In genomic region chr1:180175167-180175566, GRCm38 (mm10) we compare ENCODE assay signal across 8 mouse cellular contexts. TPM values are rescaled to one million over a fixed set of nuclear protein-coding genes. Genes with fewer than 3 reads are reported as not detected.
DNase-seq lines count a peak whose midpoint lies in the region; ATAC-seq and TF ChIP-seq lines count a peak whose summit lies in the region.
"Had no signal": no experiment of that assay in that cellular context is flagged by ENCODE, and none has a peak within 500 bp of the region (broad histone marks: within the 10 kb centered on the region; RNA-seq: fewer than 3 reads in every experiment).

No protein-coding gene starts in this region.

- no peaks in the 10 kb centered on the region for H3K36me3 ChIP-seq in limb, embryonic 14.5 days (ENCODE audit: control insufficient read depth, insufficient read depth, low read length)
- no peaks in the 10 kb centered on the region for H3K36me3 ChIP-seq in limb, embryonic 10.5 days
- H3K36me3 ChIP-seq in neural tube, embryonic 11.5 days (ENCODE audit: control insufficient read depth, insufficient read depth, low read length), result no peaks in the 10 kb centered on the region
- H3K36me3 ChIP-seq: embryonic facial prominence, embryonic 13.5 days had no signal

- H3K9ac ChIP-seq in limb, embryonic 14.5 days (ENCODE audit: low read depth, low read length, severe bottlenecking), result no peak overlapping the region
- H3K9ac ChIP-seq in neural tube, embryonic 11.5 days (ENCODE audit: low read length), result no peak overlapping the region

- TF ChIP-seq POLR2A in limb, embryonic 14.5 days (IDR thresholded peaks at IDR 0.05; ENCODE audit: borderline replicate concordance, extremely low read depth, insufficient read depth, insufficient read length), result no peak

- H3K27me3 ChIP-seq in limb, embryonic 14.5 days (ENCODE audit: control insufficient read depth, insufficient read depth, low read length), result no peaks in the 10 kb centered on the region
- no peaks in the 10 kb centered on the region for H3K27me3 ChIP-seq in limb, embryonic 10.5 days (ENCODE audit: low read depth, poor library complexity, severe bottlenecking)
- no peaks in the 10 kb centered on the region for H3K27me3 ChIP-seq in neural tube, embryonic 11.5 days (ENCODE audit: control insufficient read depth, insufficient read depth, low read length)
- H3K27me3 ChIP-seq: embryonic facial prominence, embryonic 13.5 days had no signal

- ATAC-seq in limb, embryonic 14.5 days (ENCODE audit: low FRiP score, low read depth), result no peak
- no peak for ATAC-seq in neural tube, embryonic 11.5 days (ENCODE audit: insufficient read depth, low FRiP score, low TSS enrichment)

- H3K9me3 ChIP-seq in limb, embryonic 14.5 days (ENCODE audit: control insufficient read depth, low read length), result no peaks in the 10 kb centered on the region
- H3K9me3 ChIP-seq in limb, embryonic 10.5 days (replicated peaks), result no peaks in the 10 kb centered on the region
- no peaks in the 10 kb centered on the region for H3K9me3 ChIP-seq in neural tube, embryonic 11.5 days (ENCODE audit: control insufficient read depth, low read length)
- H3K9me3 ChIP-seq: embryonic facial prominence, embryonic 13.5 days had no signal

- 33% methylated on average over 3 of the region's 3 CpGs for WGBS in limb, embryonic 14.5 days
- 36% methylated on average over 3 of the region's 3 CpGs for WGBS in limb, embryonic 10.5 days
- 35% methylated on average over 3 of the region's 3 CpGs for whole genome bisulfite sequencing in neural tube, embryonic 11.5 days

- no peak overlapping the region for H3K4me3 ChIP-seq in limb, embryonic 14.5 days (replicated peaks; ENCODE audit: low read length)
- H3K4me3 ChIP-seq in limb, embryonic 10.5 days, result no peak overlapping the region
- H3K4me3 ChIP-seq in neural tube, embryonic 11.5 days (ENCODE audit: low read depth, low read length), result no peak overlapping the region
- H3K4me3 ChIP-seq: embryonic facial prominence, embryonic 13.5 days had no signal

- peak; percentile 36 for DNase-seq in limb, embryonic 14.5 days (ENCODE audit: low spot score)
- DNase-seq in limb, embryonic 10.5 days (ENCODE audit: low spot score), result no peak
- peak; percentile 66 for DNase-seq in MN1 (ENCODE audit: low spot score)
- DNase-seq in embryo, embryonic 10 days (ENCODE audit: low spot score), result peak; percentile 74
- peak; percentile 32 for DNase-seq in neural tube, embryonic 11.5 days (ENCODE audit: low spot score)
- no peak for DNase-seq in frontal cortex, postnatal 14 days (ENCODE audit: low spot score in 2 of 2)
- DNase-seq in urinary bladder, postnatal 4 days (ENCODE audit: low spot score in 2 of 2), result no peak

- no peak overlapping the region for H3K27ac ChIP-seq in limb, embryonic 14.5 days (replicated peaks; ENCODE audit: low read depth, low read length)
- no peak overlapping the region for H3K27ac ChIP-seq in limb, embryonic 10.5 days
- no peak overlapping the region for H3K27ac ChIP-seq in neural tube, embryonic 11.5 days (ENCODE audit: low read depth, low read length)
- H3K27ac ChIP-seq: embryonic facial prominence, embryonic 13.5 days had no signal

- H3K4me1 ChIP-seq in limb, embryonic 14.5 days (ENCODE audit: control insufficient read depth, insufficient read depth, low read length), result no peaks in the 10 kb centered on the region
- no peaks in the 10 kb centered on the region for H3K4me1 ChIP-seq in limb, embryonic 10.5 days
- no peaks in the 10 kb centered on the region for H3K4me1 ChIP-seq in neural tube, embryonic 11.5 days (ENCODE audit: control insufficient read depth, insufficient read depth, low read length)
- H3K4me1 ChIP-seq: embryonic facial prominence, embryonic 13.5 days had no signal

- H3K4me2 ChIP-seq in limb, embryonic 14.5 days (replicated peaks; ENCODE audit: low read depth, low read length, severe bottlenecking), result no peak overlapping the region
- no peak overlapping the region for H3K4me2 ChIP-seq in neural tube, embryonic 11.5 days (ENCODE audit: low read depth)
- H3K4me2 ChIP-seq: embryonic facial prominence, embryonic 13.5 days had no signal

RNA-seq across cellular contexts. Expression of gene Coq8a, which starts 24.2 kb away (rescaled TPM):
- 4.3 and 6.3 TPM in 2 replicates for polyA plus RNA-seq in limb, embryonic 14.5 days (2012; rRNA removed)
- polyA plus RNA-seq in limb, embryonic 14.5 days (2014; fragmentation: Nextera tagmentation; extraction: Ambion mirVana), result 8.1 TPM in 2 replicates
- 2.1 and 2.4 TPM in 2 replicates for polyA plus RNA-seq in limb, embryonic 10.5 days (2016; fragmentation: Nextera tagmentation; extraction: Ambion mirVana)
- polyA plus RNA-seq in neural tube, embryonic 11.5 days (2014; fragmentation: Nextera tagmentation; extraction: Ambion mirVana), result 1.4 and 1.8 TPM in 2 replicates

Comparison
In these comparisons a context has a peak if more than half of its experiments do, and no peak if none do; other contexts are left out.
1. DNase-seq: peak in limb, embryonic 14.5 days (single experiment), MN1 (single experiment), embryo, embryonic 10 days (single experiment) and neural tube, embryonic 11.5 days (single experiment); none in limb, embryonic 10.5 days (single experiment), frontal cortex, postnatal 14 days (0 of 2) and urinary bladder, postnatal 4 days (0 of 2).